Mouse (Mus musculus): Measurements from ENCODE around the gene Frmd4a. TPM values are rescaled to one million over a fixed set of nuclear protein-coding genes. Genes with fewer than 3 reads are reported as not detected.

The Frmd4a gene
- total and polyA plus RNA-seq, 2 experiments from 2014 or later, result 42.5 to 60.2 TPM

- no peak for DNase-seq (ENCODE audit: low spot score)
- Histone ChIP-seq H3K4me1 (ENCODE audit: insufficient read depth, low read length) (no peaks in the 10 kb centered on the region), H3K27me3 (ENCODE audit: insufficient read depth, low read length) (no peaks in the 10 kb centered on the region), H3K9me3 (ENCODE audit: low read length) (no peaks in the 10 kb centered on the region), H3K36me3 (ENCODE audit: insufficient read depth, low read length) (peaks cover 9% of the 10 kb centered on the region), H3K27ac (ENCODE audit: low read depth, low read length) (peak overlapping the region; percentile 14; the same call in 1 of the 2 replicates), H3K9ac (replicated peaks; ENCODE audit: low read length, poor library complexity, severe bottlenecking) (no peak overlapping the region), H3K4me2 (ENCODE audit: low read depth, low read length, poor library complexity, severe bottlenecking) (no peak overlapping the region), H3K4me3 (ENCODE audit: low read depth, low read length) (no peak overlapping the region)
- no peak for TF ChIP-seq CTCF (IDR thresholded peaks at IDR 0.05)
- no peak for ATAC-seq (ENCODE audit: low FRiP score)
- WGBS, result 77% methylated on average over 10 of the region's 10 CpGs
Measured at GRCm38 (mm10) chr2:4508959-4509615, 491.6 kb downstream of the Frmd4a start.

- Histone ChIP-seq H3K27me3 (ENCODE audit: insufficient read depth, low read length) (no peaks in the 10 kb centered on the region), H3K4me1 (ENCODE audit: insufficient read depth, low read length) (no peaks in the 10 kb centered on the region), H3K27ac (ENCODE audit: low read depth, low read length) (peak overlapping the region; percentile 26; the same call in 1 of the 2 replicates), H3K9me3 (ENCODE audit: low read length) (no peaks in the 10 kb centered on the region), H3K4me3 (ENCODE audit: low read depth, low read length) (no peak overlapping the region), H3K9ac (replicated peaks; ENCODE audit: low read length, poor library complexity, severe bottlenecking) (no peak overlapping the region), H3K36me3 (ENCODE audit: insufficient read depth, low read length) (peaks cover 11% of the 10 kb centered on the region), H3K4me2 (ENCODE audit: low read depth, low read length, poor library complexity, severe bottlenecking) (no peak overlapping the region)
- WGBS, result 38% methylated on average over 5 of the region's 5 CpGs
- DNase-seq (ENCODE audit: low spot score) (no peak), ATAC-seq (ENCODE audit: low FRiP score) (no peak)
- TF ChIP-seq CTCF (IDR thresholded peaks at IDR 0.05), result no peak
Measured at GRCm38 (mm10) chr2:4509739-4510138, 492.2 kb downstream of the Frmd4a start.

GRCm38 (mm10) chr2:4510208-4511079 is 492.9 kb downstream of the Frmd4a start:
- H3K36me3 ChIP-seq (ENCODE audit: insufficient read depth, low read length), result peaks cover 11% of the 10 kb centered on the region
- ATAC-seq (ENCODE audit: low FRiP score) (no peak), DNase-seq (ENCODE audit: low spot score) (no peak)
- no peaks in the 10 kb centered on the region for H3K4me1 ChIP-seq (ENCODE audit: insufficient read depth, low read length)
- H3K4me2 ChIP-seq (ENCODE audit: low read depth, low read length, poor library complexity, severe bottlenecking), result no peak overlapping the region
- no peaks in the 10 kb centered on the region for H3K9me3 ChIP-seq (ENCODE audit: low read length)
- 0 out of 2 replicates have a peak overlapping the region, but pooled peaks have one; percentile 26 for H3K27ac ChIP-seq (ENCODE audit: low read depth, low read length)
- WGBS, result 70% methylated on average over 11 of the region's 11 CpGs
- H3K4me3 ChIP-seq (ENCODE audit: low read depth, low read length), result no peak overlapping the region
- no peak for TF ChIP-seq CTCF (IDR thresholded peaks at IDR 0.05)
- no peak overlapping the region for H3K9ac ChIP-seq (replicated peaks; ENCODE audit: low read length, poor library complexity, severe bottlenecking)
- no peaks in the 10 kb centered on the region for H3K27me3 ChIP-seq (ENCODE audit: insufficient read depth, low read length)

GRCm38 (mm10) chr2:4511080-4511386 is 493.5 kb downstream of the Frmd4a start:
- TF ChIP-seq CTCF (IDR thresholded peaks at IDR 0.05), result no peak
- Histone ChIP-seq H3K9ac (replicated peaks; ENCODE audit: low read length, poor library complexity, severe bottlenecking) (no peak overlapping the region), H3K4me2 (ENCODE audit: low read depth, low read length, poor library complexity, severe bottlenecking) (no peak overlapping the region), H3K9me3 (ENCODE audit: low read length) (no peaks in the 10 kb centered on the region), H3K27me3 (ENCODE audit: insufficient read depth, low read length) (no peaks in the 10 kb centered on the region), H3K4me3 (ENCODE audit: low read depth, low read length) (no peak overlapping the region), H3K4me1 (ENCODE audit: insufficient read depth, low read length) (no peaks in the 10 kb centered on the region), H3K36me3 (ENCODE audit: insufficient read depth, low read length) (peaks cover 11% of the 10 kb centered on the region), H3K27ac (ENCODE audit: low read depth, low read length) (no peak overlapping the region)
- 97% methylated on average over 2 of the region's 2 CpGs for WGBS
- no peak for ATAC-seq (ENCODE audit: low FRiP score)
- DNase-seq (ENCODE audit: low spot score), result no peak

- peaks cover 3% of the 10 kb centered on the region; the same call in 1 of the 2 replicates for H3K36me3 ChIP-seq (ENCODE audit: insufficient read depth, low read length)
- no peak overlapping the region for H3K9ac ChIP-seq (replicated peaks; ENCODE audit: low read length, poor library complexity, severe bottlenecking)
- no peaks in the 10 kb centered on the region for H3K4me1 ChIP-seq (ENCODE audit: insufficient read depth, low read length)
- H3K4me2 ChIP-seq (ENCODE audit: low read depth, low read length, poor library complexity, severe bottlenecking), result no peak overlapping the region
- H3K4me3 ChIP-seq (ENCODE audit: low read depth, low read length), result no peak overlapping the region
- no peak overlapping the region for H3K27ac ChIP-seq (ENCODE audit: low read depth, low read length)
- DNase-seq (ENCODE audit: low spot score) (no peak), ATAC-seq (ENCODE audit: low FRiP score) (no peak)
- no peaks in the 10 kb centered on the region for H3K27me3 ChIP-seq (ENCODE audit: insufficient read depth, low read length)
- WGBS, result 45% methylated on average over 14 of the region's 14 CpGs
- no peak for TF ChIP-seq CTCF (IDR thresholded peaks at IDR 0.05)
- H3K9me3 ChIP-seq (ENCODE audit: low read length), result no peaks in the 10 kb centered on the region
Measured at GRCm38 (mm10) chr2:4512607-4513006, 495.1 kb downstream of the Frmd4a start.

GRCm38 (mm10) chr2:4515910-4516309 is 498.4 kb downstream of the Frmd4a start:
- WGBS, result 94% methylated on average over 3 of the region's 3 CpGs
- Histone ChIP-seq H3K27me3 (ENCODE audit: insufficient read depth, low read length) (no peaks in the 10 kb centered on the region), H3K4me2 (ENCODE audit: low read depth, low read length, poor library complexity, severe bottlenecking) (no peak overlapping the region), H3K27ac (ENCODE audit: low read depth, low read length) (no peak overlapping the region), H3K9me3 (ENCODE audit: low read length) (no peaks in the 10 kb centered on the region), H3K4me3 (ENCODE audit: low read depth, low read length) (no peak overlapping the region), H3K36me3 (ENCODE audit: insufficient read depth, low read length) (peaks cover 3% of the 10 kb centered on the region; the same call in 1 of the 2 replicates), H3K4me1 (ENCODE audit: insufficient read depth, low read length) (no peaks in the 10 kb centered on the region), H3K9ac (replicated peaks; ENCODE audit: low read length, poor library complexity, severe bottlenecking) (no peak overlapping the region)
- ATAC-seq (ENCODE audit: low FRiP score) (no peak), DNase-seq (ENCODE audit: low spot score) (no peak)
- no peak for TF ChIP-seq CTCF (IDR thresholded peaks at IDR 0.05)

Measured in midbrain, postnatal 0 days (tissue).